Mouse (Mus musculus): ENCODE data around the gene Slc17a8. TPM values are rescaled to one million over a fixed set of nuclear protein-coding genes. Genes with fewer than 3 reads are reported as not detected.

Slc17a8 gene
- polyA plus RNA-seq, 1 experiment from 2014 or later, result 0.20 TPM

DNA sequence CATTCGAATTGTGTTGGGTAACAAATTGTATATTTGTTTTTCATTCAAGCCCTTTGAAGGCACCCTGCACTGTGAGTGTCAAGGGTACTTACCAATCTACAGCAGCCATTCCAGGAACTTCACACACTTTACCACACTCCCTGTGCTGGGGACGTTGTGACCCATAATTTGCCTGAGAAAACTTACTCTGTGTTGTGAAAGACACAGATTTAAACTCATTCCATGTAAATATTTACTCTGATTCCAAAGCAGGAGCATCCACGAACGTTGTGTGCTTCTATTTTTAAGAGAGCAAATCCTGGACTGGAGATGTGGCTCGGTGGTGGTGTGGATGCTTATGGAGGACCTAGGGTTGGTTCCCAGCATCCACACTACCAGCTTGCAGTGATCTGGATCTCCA is 10.8 kb upstream of the Slc17a8 start:
- no peaks in the 10 kb centered on the region for H3K9me3 ChIP-seq
- H3K4me1 ChIP-seq, result no peaks in the 10 kb centered on the region
- no peak overlapping the region for H3K4me2 ChIP-seq (replicated peaks)
- H3K27ac ChIP-seq, result no peak overlapping the region
- H3K27me3 ChIP-seq (replicated peaks), result no peaks in the 10 kb centered on the region
- no peak for ATAC-seq (ENCODE audit: low FRiP score, low read depth)
- no peaks in the 10 kb centered on the region for H3K36me3 ChIP-seq
- no peak overlapping the region for H3K9ac ChIP-seq
- WGBS, result 84% methylated on average over 5 of the region's 5 CpGs
- H3K4me3 ChIP-seq, result no peak overlapping the region

DNA sequence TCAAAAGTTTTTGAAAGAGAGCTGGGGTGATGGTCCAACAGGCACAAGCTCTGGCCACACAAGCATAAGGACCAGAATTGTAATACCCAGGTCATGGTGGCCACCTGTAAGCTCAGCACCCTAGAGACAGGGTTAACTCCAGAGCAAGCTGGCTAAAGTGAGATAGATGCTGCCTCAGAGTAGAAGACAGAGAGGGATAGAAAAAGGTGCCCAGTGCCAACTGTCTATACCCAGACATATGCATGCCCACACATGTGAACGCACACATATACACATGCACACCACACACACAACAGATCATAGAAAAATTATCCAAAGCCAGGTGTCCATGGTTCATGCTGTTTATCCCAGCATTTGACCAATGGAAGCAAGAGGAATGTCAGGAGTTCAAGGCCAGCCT is 9.5 kb upstream of the Slc17a8 start:
- no peak for ATAC-seq (ENCODE audit: low FRiP score, low read depth)
- Histone ChIP-seq H3K4me3 (no peak overlapping the region), H3K27me3 (replicated peaks) (no peaks in the 10 kb centered on the region), H3K4me2 (replicated peaks) (no peak overlapping the region), H3K36me3 (no peaks in the 10 kb centered on the region), H3K9me3 (no peaks in the 10 kb centered on the region), H3K4me1 (no peaks in the 10 kb centered on the region), H3K27ac (no peak overlapping the region), H3K9ac (no peak overlapping the region)
- WGBS, result 97% methylated on average over 1 of the region's 1 CpGs

DNA sequence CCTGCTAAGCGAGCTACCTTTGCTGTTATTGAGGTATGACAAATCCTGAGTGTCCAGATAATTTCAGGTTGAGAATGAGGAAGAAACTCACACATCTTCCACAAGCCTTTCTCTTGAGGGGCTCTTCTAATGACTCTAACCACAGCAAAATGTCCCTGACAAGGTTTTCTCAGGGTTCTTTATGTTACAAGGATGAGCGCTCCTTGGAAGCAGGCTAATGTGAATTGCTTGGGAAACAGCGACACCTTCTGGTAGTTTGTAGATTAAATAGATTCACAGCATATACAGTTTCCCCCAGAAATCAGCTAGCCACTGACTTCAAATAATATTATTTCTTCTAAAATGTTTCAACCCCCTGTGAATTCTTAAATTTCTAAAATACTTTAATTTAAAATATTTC is 9.0 kb upstream of the Slc17a8 start:
- Histone ChIP-seq H3K9ac (no peak overlapping the region), H3K9me3 (no peaks in the 10 kb centered on the region), H3K36me3 (no peaks in the 10 kb centered on the region), H3K4me2 (replicated peaks) (no peak overlapping the region), H3K27ac (no peak overlapping the region), H3K27me3 (replicated peaks) (no peaks in the 10 kb centered on the region), H3K4me3 (no peak overlapping the region), H3K4me1 (no peaks in the 10 kb centered on the region)
- WGBS, result 34% methylated on average over 3 of the region's 3 CpGs
- peak; percentile 75 for ATAC-seq (ENCODE audit: low FRiP score, low read depth)

DNA sequence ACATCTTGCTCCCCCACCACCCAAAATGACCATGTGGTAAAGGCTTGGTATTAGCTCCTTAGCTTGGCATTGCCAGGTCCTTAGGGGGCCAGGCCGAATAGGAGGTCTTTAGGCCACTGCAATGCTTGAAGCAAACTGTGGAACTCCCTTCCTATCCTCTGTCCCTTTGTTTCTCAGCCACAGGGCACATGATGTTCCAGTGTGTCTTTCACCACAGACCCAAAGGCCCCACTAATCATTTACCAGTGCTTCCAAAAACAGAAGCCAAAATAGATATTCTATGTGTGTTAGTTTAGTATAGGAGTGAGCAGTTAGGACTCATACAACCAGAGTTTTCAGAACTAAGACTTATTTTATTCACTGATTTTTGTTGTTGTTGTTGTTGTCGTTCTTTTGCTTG is 5.7 kb upstream of the Slc17a8 start:
- no peak overlapping the region for H3K27ac ChIP-seq

DNA sequence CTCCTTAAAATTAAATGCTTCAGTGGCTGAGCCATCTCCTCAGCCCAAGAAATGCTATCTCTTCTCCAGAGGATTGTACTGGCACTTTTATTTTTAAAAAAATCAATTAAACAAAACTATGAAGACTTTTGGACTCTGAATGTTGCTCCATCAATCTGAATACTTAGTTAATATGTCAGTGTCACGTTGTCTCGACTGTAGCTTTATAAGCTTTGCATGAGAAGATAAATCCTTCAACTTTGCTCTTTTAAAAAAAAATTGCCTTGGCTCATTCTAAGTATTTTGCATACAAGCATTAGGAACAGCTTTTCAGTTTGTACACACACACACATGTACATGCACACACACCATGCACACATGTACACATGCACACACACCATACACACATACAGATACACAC is 3.1 kb upstream of the Slc17a8 start:
- Histone ChIP-seq H3K9ac (no peak overlapping the region), H3K9me3 (no peaks in the 10 kb centered on the region), H3K27ac (no peak overlapping the region), H3K27me3 (replicated peaks) (no peaks in the 10 kb centered on the region), H3K4me3 (no peak overlapping the region), H3K36me3 (no peaks in the 10 kb centered on the region), H3K4me1 (no peaks in the 10 kb centered on the region), H3K4me2 (replicated peaks) (no peak overlapping the region)
- ATAC-seq (ENCODE audit: low FRiP score, low read depth), result no peak
- WGBS, result 83% methylated on average over 2 of the region's 2 CpGs

More for the DNA sequence above, 5.7 kb upstream of the Slc17a8 start:
- H3K4me3 ChIP-seq, result no peak overlapping the region
- H3K36me3 ChIP-seq, result no peaks in the 10 kb centered on the region
- H3K27me3 ChIP-seq (replicated peaks), result no peaks in the 10 kb centered on the region
- no peaks in the 10 kb centered on the region for H3K9me3 ChIP-seq
- no peak overlapping the region for H3K9ac ChIP-seq
- WGBS, result 87% methylated on average over 2 of the region's 2 CpGs
- no peak for ATAC-seq (ENCODE audit: low FRiP score, low read depth)
- H3K4me2 ChIP-seq (replicated peaks), result no peak overlapping the region
- H3K4me1 ChIP-seq, result no peaks in the 10 kb centered on the region

DNA sequence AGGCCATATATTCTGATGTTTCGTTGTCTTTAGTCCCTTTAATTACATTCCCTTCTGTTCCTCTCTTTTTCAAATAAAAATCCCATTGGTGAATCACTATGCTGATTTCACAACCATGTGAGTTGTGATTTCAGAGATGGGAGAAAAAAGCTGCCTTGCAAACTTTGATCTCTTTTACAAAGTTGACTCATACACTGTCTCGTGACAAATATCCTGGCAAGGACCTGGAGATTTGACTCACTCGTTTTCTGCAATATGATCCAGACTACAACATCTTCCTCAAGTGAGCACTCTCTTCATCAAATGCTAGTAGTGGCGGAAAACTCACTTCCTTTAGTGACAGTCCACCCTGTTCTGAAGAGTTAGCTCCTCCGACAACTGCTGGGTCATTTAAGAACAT is 21.7 kb downstream of the Slc17a8 start:
- WGBS, result 89% methylated on average over 5 of the region's 5 CpGs

DNA sequence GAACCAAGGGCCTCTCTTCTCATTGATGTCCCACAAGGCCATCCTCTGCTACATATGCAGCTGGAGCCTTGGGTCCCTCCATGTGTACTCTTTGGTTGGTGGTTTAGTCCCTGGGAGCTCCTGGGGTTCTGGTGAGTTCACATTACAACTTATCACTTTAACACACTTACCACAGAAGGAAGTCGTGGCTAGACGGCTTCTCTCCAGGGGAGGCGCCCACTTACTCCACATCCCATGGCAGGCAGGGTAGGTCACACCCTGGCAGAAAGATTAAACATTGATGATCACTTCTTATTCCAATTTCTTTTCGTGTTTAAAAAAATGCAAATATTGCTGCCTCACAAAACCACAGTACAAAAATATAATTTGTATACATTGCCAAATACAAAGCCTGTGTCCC is 23.8 kb downstream of the Slc17a8 start:
- H3K4me2 ChIP-seq (replicated peaks), result no peak overlapping the region
- no peak overlapping the region for H3K4me3 ChIP-seq
- WGBS, result 84% methylated on average over 4 of the region's 4 CpGs
- no peak for ATAC-seq (ENCODE audit: low FRiP score, low read depth)
- no peak overlapping the region for H3K9ac ChIP-seq
- H3K4me1 ChIP-seq, result no peaks in the 10 kb centered on the region
- H3K36me3 ChIP-seq, result no peaks in the 10 kb centered on the region
- no peaks in the 10 kb centered on the region for H3K27me3 ChIP-seq (replicated peaks)
- H3K27ac ChIP-seq, result no peak overlapping the region
- no peaks in the 10 kb centered on the region for H3K9me3 ChIP-seq

More for the DNA sequence above, 21.7 kb downstream of the Slc17a8 start:
- no peaks in the 10 kb centered on the region for H3K27me3 ChIP-seq (replicated peaks)
- H3K27ac ChIP-seq, result no peak overlapping the region
- no peak for ATAC-seq (ENCODE audit: low FRiP score, low read depth)
- H3K4me1 ChIP-seq, result no peaks in the 10 kb centered on the region
- H3K9me3 ChIP-seq, result no peaks in the 10 kb centered on the region
- no peaks in the 10 kb centered on the region for H3K36me3 ChIP-seq
- no peak overlapping the region for H3K4me3 ChIP-seq
- no peak overlapping the region for H3K4me2 ChIP-seq (replicated peaks)
- H3K9ac ChIP-seq, result no peak overlapping the region

DNA sequence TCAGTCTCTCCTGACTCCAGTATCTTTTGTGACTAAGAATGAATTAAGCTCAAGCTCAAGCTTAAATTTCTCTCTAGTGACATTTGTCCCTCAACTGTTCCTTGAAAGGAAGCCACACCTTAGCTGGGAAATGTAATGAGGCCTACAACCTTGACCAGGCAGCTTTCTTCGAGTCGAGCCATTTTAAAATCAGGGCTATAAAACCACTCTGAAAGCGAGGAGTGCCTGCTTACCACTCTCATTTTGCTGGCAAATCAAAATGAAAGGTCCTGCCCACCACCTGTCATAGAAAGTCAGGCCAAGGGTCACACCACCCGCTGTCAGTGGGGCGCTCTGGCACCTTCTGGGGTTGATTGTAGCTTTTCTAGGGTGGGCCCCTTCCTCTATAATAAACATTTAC is 25.1 kb downstream of the Slc17a8 start:
- Histone ChIP-seq H3K36me3 (no peaks in the 10 kb centered on the region), H3K4me2 (replicated peaks) (no peak overlapping the region), H3K9me3 (no peaks in the 10 kb centered on the region), H3K27me3 (replicated peaks) (no peaks in the 10 kb centered on the region), H3K4me1 (no peaks in the 10 kb centered on the region), H3K4me3 (no peak overlapping the region), H3K9ac (no peak overlapping the region), H3K27ac (no peak overlapping the region)
- no peak for ATAC-seq (ENCODE audit: low FRiP score, low read depth)
- WGBS, result 88% methylated on average over 5 of the region's 5 CpGs

DNA sequence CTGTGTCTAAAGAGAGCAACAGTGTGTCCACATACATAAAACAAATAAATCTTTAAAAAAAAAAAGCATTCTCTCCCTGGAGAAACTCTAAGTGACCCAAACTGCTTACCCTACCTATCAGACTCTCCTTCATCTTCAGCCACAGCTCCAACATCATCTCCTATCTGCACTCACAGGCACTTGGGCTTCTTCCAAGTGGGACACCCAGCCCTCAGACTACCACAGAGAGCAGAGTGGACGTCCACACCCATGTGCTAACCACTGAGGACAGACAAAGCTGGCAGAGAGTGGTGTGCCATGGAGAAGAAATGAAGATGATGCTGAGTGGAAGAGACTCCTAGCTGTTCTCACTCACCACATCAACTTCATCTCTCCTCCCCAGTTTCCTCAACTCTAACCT is 25.5 kb downstream of the Slc17a8 start:
- no peaks in the 10 kb centered on the region for H3K36me3 ChIP-seq
- H3K4me1 ChIP-seq, result no peaks in the 10 kb centered on the region
- H3K9me3 ChIP-seq, result no peaks in the 10 kb centered on the region
- no peak overlapping the region for H3K27ac ChIP-seq
- 74% methylated on average over 1 of the region's 1 CpGs for WGBS
- no peak overlapping the region for H3K9ac ChIP-seq
- no peak overlapping the region for H3K4me3 ChIP-seq
- H3K4me2 ChIP-seq (replicated peaks), result no peak overlapping the region
- H3K27me3 ChIP-seq (replicated peaks), result no peaks in the 10 kb centered on the region
- ATAC-seq (ENCODE audit: low FRiP score, low read depth), result no peak

DNA sequence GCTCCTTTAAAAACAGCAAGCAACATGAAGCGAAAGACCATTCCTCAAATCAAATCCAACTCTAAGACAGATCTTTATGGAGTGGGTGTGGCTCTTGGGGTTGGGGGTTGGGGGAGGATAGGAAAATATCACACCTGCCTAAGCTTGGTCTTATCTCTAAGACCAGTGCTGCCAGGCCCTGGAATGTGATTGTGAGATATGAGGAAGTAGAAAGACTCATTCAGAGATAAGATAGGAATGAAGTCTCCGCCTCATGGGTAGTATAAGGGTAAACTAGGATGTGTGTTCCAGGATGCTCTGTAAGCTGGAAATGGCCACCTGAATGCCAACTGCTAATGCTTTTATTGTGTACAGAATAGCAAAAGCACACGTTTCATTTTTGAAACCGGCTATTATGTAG is 26.7 kb downstream of the Slc17a8 start:
- Histone ChIP-seq H3K9ac (no peak overlapping the region), H3K4me1 (no peaks in the 10 kb centered on the region), H3K4me2 (replicated peaks) (no peak overlapping the region), H3K27me3 (replicated peaks) (no peaks in the 10 kb centered on the region), H3K27ac (no peak overlapping the region), H3K9me3 (no peaks in the 10 kb centered on the region), H3K36me3 (no peaks in the 10 kb centered on the region), H3K4me3 (no peak overlapping the region)
- ATAC-seq (ENCODE audit: low FRiP score, low read depth), result no peak
- WGBS, result 87% methylated on average over 4 of the region's 4 CpGs

DNA sequence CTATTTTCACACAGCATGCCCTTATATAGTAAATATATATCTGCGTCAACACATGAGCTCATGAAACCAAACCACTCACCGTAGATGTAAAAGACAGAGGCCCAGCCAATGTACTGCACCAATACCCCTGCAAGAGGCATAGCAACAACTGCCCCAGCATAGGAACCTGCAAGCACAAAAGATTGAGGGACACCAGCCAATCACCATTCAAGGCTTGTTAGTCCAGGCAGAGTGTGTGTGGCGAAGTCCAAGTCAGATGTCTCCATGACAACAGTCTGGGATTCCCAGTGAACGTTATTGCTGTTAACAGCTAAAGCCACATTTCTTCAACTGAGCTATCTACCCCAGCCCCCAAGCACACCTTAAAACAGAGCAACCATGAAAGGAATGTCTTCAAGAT is 28.3 kb downstream of the Slc17a8 start:
- 46% methylated on average over 4 of the region's 4 CpGs for WGBS
- Histone ChIP-seq H3K27ac (no peak overlapping the region), H3K4me1 (no peaks in the 10 kb centered on the region), H3K27me3 (replicated peaks) (no peaks in the 10 kb centered on the region), H3K36me3 (no peaks in the 10 kb centered on the region), H3K9ac (no peak overlapping the region), H3K4me2 (replicated peaks) (no peak overlapping the region), H3K4me3 (no peak overlapping the region), H3K9me3 (no peaks in the 10 kb centered on the region)
- 0 out of 2 replicates have a peak, but pooled peaks have one; percentile 48 for ATAC-seq (ENCODE audit: low FRiP score, low read depth)

DNA sequence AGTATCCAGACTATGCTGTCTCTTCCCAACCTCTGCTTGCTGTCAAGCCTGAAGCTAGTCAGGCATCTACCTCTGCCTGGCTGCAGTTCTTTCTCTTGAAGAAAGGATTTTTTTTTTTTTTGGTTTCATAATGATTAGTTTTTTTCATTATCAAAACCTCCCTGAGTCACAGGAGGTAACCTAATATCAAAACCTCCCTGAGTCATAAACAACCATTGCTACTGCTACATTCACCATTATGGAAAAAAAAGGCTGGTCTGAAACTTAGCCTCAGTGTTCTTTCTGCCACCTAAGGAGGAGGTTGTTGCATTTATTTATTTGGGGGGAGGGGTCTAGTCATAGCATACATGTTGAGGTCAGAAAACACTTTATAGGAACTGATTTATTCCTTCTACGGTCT is 31.2 kb downstream of the Slc17a8 start:
- no peak overlapping the region for H3K4me3 ChIP-seq
- H3K27ac ChIP-seq, result no peak overlapping the region
- H3K27me3 ChIP-seq (replicated peaks), result no peaks in the 10 kb centered on the region
- 96% methylated on average over 1 of the region's 1 CpGs for WGBS
- H3K4me2 ChIP-seq (replicated peaks), result no peak overlapping the region
- no peaks in the 10 kb centered on the region for H3K4me1 ChIP-seq
- no peak overlapping the region for H3K9ac ChIP-seq
- no peak for ATAC-seq (ENCODE audit: low FRiP score, low read depth)
- H3K9me3 ChIP-seq, result no peaks in the 10 kb centered on the region
- H3K36me3 ChIP-seq, result no peaks in the 10 kb centered on the region

DNA sequence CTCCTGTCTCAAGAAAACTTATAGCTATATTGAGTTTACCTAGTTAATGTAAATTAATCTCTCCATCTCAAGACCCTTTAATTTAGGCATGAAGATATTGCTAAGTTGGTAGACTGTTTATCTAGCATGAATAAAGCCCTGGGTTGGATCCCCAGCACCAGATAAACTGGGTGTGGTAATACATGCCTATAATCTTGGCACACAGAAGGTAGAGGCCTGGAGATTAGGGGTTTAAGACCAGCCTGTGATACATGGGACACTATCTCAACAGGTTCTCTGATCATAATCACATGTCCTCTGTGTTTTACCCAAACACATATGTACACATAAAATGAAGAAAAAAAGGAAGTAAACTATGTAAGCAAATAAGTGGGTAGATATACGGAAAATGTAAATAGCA is 32.3 kb downstream of the Slc17a8 start:
- Histone ChIP-seq H3K9ac (no peak overlapping the region), H3K9me3 (no peaks in the 10 kb centered on the region), H3K27me3 (replicated peaks) (no peaks in the 10 kb centered on the region), H3K4me2 (replicated peaks) (no peak overlapping the region), H3K36me3 (no peaks in the 10 kb centered on the region), H3K4me3 (no peak overlapping the region), H3K27ac (no peak overlapping the region), H3K4me1 (no peaks in the 10 kb centered on the region)
- 98% methylated on average over 1 of the region's 1 CpGs for WGBS
- no peak for ATAC-seq (ENCODE audit: low FRiP score, low read depth)

DNA sequence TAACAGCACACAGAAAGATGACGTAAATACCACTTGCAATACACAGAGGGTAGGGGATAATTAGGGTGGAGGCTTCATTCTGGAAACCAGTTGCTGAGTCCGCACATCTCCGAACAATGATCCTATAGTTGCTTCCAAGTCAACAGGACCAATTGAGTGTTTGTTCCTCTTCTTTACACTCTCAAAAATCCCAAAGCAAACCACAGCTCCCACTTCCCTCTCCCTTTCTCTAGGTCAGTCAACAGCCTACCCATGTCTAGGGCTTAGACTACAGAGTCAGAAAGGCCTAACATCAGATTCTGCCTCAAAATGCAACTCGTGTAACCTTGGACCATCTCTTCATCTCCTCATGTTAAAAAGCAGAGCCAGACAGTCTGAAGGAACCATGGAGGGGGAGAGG is 36.3 kb downstream of the Slc17a8 start:
- ATAC-seq (ENCODE audit: low FRiP score, low read depth), result no peak
- Histone ChIP-seq H3K9ac (no peak overlapping the region), H3K36me3 (no peaks in the 10 kb centered on the region), H3K4me3 (no peak overlapping the region), H3K4me2 (replicated peaks) (no peak overlapping the region), H3K27me3 (replicated peaks) (no peaks in the 10 kb centered on the region), H3K27ac (no peak overlapping the region), H3K4me1 (no peaks in the 10 kb centered on the region), H3K9me3 (no peaks in the 10 kb centered on the region)
- WGBS, result 92% methylated on average over 4 of the region's 4 CpGs

Data from neural tube, embryonic 12.5 days (tissue).